Mouse (Mus musculus): ENCODE data around the gene Cacnb2. TPM values are rescaled to one million over a fixed set of nuclear protein-coding genes. Genes with fewer than 3 reads are reported as not detected.
"Not testable (repeated sequence)": the region's sequence is repeated elsewhere in the genome, so short reads cannot be mapped to it uniquely, and the experiment has no call there.

Cacnb2 gene
- polyA plus RNA-seq, 1 experiment from 2014 or later: 12.2 TPM

GRCm38 (mm10) chr2:14719119-14719718 is 116.3 kb downstream of the Cacnb2 start:
- H3K4me3 ChIP-seq: no peak overlapping the region
- no peaks in the 10 kb centered on the region; the same call in 1 of the 2 replicates for H3K4me1 ChIP-seq (replicated peaks)
- no peaks in the 10 kb centered on the region for H3K9me3 ChIP-seq (replicated peaks)
- no peak overlapping the region for H3K4me2 ChIP-seq
- no peak for ATAC-seq (replicated peaks; ENCODE audit: insufficient number of reproducible peaks, insufficient read depth, low FRiP score, low read depth)
- WGBS: 86% methylated on average over 9 of the region's 9 CpGs
- H3K27ac ChIP-seq: no peak overlapping the region
- H3K27me3 ChIP-seq: no peaks in the 10 kb centered on the region
- H3K36me3 ChIP-seq: no peaks in the 10 kb centered on the region; the same call in 1 of the 2 replicates
- H3K9ac ChIP-seq: no peak overlapping the region

GRCm38 (mm10) chr2:14725437-14725836 is 122.5 kb downstream of the Cacnb2 start:
- Histone ChIP-seq H3K4me2 (no peak overlapping the region), H3K27ac (no peak overlapping the region), H3K4me1 (replicated peaks) (no peaks in the 10 kb centered on the region; the same call in 1 of the 2 replicates), H3K27me3 (no peaks in the 10 kb centered on the region), H3K9ac (no peak overlapping the region), H3K36me3 (no peaks in the 10 kb centered on the region; the same call in 1 of the 2 replicates), H3K9me3 (replicated peaks) (no peaks in the 10 kb centered on the region), H3K4me3 (no peak overlapping the region)
- ATAC-seq (replicated peaks; ENCODE audit: insufficient number of reproducible peaks, insufficient read depth, low FRiP score, low read depth): no peak

DNA sequence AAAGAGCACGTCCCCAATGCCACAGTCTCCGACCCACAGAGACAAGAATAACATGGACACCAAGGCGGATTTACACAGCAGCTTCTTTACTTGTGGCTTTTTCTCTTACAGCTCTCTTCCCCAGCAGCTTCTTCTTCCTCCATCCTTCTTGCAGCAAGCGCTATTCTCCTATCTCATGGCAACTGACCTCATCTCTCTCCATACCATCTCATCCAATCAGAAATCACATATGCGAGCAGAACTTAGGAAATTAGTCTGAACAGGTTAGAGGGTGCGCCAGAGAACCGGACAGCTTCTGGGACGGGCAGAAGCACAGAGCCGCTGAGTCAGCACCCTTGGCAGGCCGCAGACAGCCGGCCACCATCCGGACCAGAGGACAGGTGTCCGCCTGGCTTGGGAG is 123.7 kb downstream of the Cacnb2 start:
- H3K36me3 ChIP-seq; H3K4me3 ChIP-seq; H3K27ac ChIP-seq; H3K4me2 ChIP-seq; H3K9me3 ChIP-seq (replicated peaks); ATAC-seq (replicated peaks; ENCODE audit: insufficient number of reproducible peaks, insufficient read depth, low FRiP score, low read depth); H3K4me1 ChIP-seq (replicated peaks); H3K9ac ChIP-seq; H3K27me3 ChIP-seq: not testable (repeated sequence)
- 93% methylated on average over 13 of the region's 13 CpGs for WGBS

DNA sequence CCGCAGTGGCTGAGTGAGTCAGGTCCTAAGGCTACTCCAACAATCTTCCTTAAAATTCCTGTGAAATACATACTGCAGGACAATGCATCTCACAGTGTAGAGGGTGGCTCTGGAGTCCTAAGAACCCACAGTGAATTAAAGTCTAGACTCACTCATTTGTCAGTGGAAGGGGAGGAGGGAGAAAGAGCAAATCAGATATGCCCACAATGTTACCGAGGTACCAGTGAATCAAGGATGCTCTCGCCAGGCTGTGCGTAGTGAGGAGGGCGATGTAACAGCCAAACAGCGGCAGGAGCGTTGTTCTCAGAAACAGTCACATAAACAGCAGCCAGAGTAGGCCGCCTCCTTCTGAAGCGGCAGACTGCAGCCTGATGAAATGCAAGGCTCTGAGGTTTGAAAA is 136.0 kb downstream of the Cacnb2 start:
- Histone ChIP-seq H3K27me3 (no peaks in the 10 kb centered on the region), H3K27ac (no peak overlapping the region), H3K4me3 (no peak overlapping the region), H3K4me1 (replicated peaks) (peaks cover 14% of the 10 kb centered on the region), H3K36me3 (no peaks in the 10 kb centered on the region), H3K9ac (no peak overlapping the region), H3K4me2 (no peak overlapping the region), H3K9me3 (replicated peaks) (no peaks in the 10 kb centered on the region)
- ATAC-seq (replicated peaks; ENCODE audit: insufficient number of reproducible peaks, insufficient read depth, low FRiP score, low read depth): no peak
- 58% methylated on average over 9 of the region's 9 CpGs for WGBS

GRCm38 (mm10) chr2:14739510-14739909 is 136.6 kb downstream of the Cacnb2 start:
- 73% methylated on average over 15 of the region's 15 CpGs for WGBS
- H3K36me3 ChIP-seq: no peaks in the 10 kb centered on the region
- no peak overlapping the region for H3K4me3 ChIP-seq
- H3K4me2 ChIP-seq: no peak overlapping the region
- H3K27me3 ChIP-seq: no peaks in the 10 kb centered on the region
- H3K4me1 ChIP-seq (replicated peaks): peaks cover 18% of the 10 kb centered on the region
- H3K27ac ChIP-seq: no peak overlapping the region
- ATAC-seq (replicated peaks; ENCODE audit: insufficient number of reproducible peaks, insufficient read depth, low FRiP score, low read depth): no peak
- H3K9ac ChIP-seq: no peak overlapping the region
- H3K9me3 ChIP-seq (replicated peaks): no peaks in the 10 kb centered on the region

DNA sequence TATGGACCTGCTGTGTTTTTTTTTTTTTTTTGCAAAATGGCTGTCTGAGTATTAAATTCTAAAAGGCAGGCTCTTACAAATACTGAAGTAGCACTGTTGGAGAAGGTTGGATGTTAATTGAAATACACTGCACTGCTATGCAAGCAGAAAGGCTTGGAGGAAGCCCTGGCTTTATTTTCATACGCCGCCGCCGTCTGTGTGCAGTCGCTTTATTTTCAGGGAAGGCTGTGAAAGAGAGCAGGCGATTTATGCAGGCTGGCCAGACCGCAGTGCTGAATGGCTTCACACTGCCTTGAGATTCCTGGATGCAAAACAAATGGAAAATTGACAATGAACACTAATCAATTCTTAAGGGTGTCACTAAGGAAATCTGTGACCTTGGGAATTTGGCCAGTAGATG is 137.5 kb downstream of the Cacnb2 start:
- H3K9ac ChIP-seq: no peak overlapping the region
- H3K4me1 ChIP-seq (replicated peaks): peaks cover 18% of the 10 kb centered on the region
- no peak overlapping the region for H3K4me3 ChIP-seq
- ATAC-seq (replicated peaks; ENCODE audit: insufficient number of reproducible peaks, insufficient read depth, low FRiP score, low read depth): no peak
- H3K9me3 ChIP-seq (replicated peaks): no peaks in the 10 kb centered on the region
- no peaks in the 10 kb centered on the region for H3K36me3 ChIP-seq
- H3K4me2 ChIP-seq: no peak overlapping the region
- no peaks in the 10 kb centered on the region for H3K27me3 ChIP-seq
- peak overlapping the region; percentile 27; the same call in 1 of the 2 replicates for H3K27ac ChIP-seq
- 49% methylated on average over 7 of the region's 7 CpGs for WGBS

DNA sequence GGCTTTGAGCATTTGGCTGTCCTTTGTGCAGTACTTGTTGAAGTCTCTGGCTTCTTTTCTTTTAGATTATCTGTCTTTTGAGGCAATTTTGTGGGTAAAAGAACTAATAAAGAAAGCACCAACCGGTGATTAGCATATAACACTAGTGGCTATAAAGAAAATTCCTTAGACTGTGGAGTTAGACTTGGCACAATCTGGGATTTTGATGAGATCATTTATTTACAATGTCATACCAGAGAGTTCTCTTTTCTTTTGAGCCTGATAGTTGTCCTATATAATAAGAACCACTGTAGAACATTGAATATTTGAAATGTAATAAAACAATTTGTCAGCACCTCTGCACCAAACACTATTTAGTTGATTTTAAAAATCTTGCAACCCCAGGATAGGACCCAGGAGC is 141.9 kb downstream of the Cacnb2 start:
- Histone ChIP-seq H3K27me3 (no peaks in the 10 kb centered on the region), H3K9me3 (replicated peaks) (no peaks in the 10 kb centered on the region), H3K27ac (no peak overlapping the region), H3K4me3 (no peak overlapping the region), H3K36me3 (no peaks in the 10 kb centered on the region), H3K4me2 (no peak overlapping the region), H3K9ac (no peak overlapping the region), H3K4me1 (replicated peaks) (peaks cover 12% of the 10 kb centered on the region)
- ATAC-seq (replicated peaks; ENCODE audit: insufficient number of reproducible peaks, insufficient read depth, low FRiP score, low read depth): no peak
- WGBS: 77% methylated on average over 1 of the region's 1 CpGs

DNA sequence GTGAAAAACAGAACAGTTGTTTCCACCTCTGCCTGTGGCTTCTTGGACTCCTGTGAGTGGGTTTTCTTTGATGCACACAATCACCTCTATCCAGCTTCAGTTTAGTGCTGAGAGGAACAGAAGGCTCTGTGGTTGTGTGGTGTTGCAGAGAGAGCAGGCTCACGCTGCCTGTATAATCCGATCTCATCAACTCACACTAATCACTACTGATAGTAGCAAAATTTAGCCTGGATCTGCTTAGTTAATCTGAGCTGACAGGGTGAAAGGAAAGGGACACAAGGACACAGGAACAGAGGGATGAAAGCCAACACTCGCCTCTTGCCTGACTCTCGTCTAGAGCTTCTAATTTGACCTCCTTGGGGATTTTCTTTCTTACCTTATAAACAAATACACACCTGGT is 160.0 kb downstream of the Cacnb2 start:
- Histone ChIP-seq H3K9me3 (replicated peaks) (no peaks in the 10 kb centered on the region), H3K36me3 (no peaks in the 10 kb centered on the region), H3K9ac (no peak overlapping the region), H3K4me1 (replicated peaks) (peaks cover 19% of the 10 kb centered on the region), H3K4me3 (no peak overlapping the region), H3K27me3 (no peaks in the 10 kb centered on the region), H3K4me2 (no peak overlapping the region), H3K27ac (peak overlapping the region; percentile 31; the same call in 1 of the 2 replicates)
- no peak for ATAC-seq (replicated peaks; ENCODE audit: insufficient number of reproducible peaks, insufficient read depth, low FRiP score, low read depth)
- WGBS: 44% methylated on average over 4 of the region's 4 CpGs

DNA sequence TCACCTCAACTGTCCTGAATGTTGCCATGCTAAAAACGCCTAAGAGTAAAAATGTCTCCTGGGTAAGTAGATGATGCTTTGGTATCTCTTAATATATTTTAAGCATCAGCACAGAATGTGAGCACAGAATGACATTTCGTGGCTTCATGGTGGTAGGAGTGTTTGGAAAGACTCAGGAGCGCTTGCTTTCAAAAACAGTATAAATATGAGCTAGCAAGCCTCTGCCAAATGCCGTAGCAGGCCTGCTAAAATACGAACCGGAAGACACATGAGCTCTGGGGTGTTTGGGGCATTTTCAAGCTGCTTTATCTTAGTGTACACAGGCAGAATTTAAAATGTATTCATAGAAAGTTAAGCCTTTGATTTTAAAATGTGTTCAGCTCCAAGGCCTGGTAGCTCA is 161.0 kb downstream of the Cacnb2 start:
- Histone ChIP-seq H3K27ac (no peak overlapping the region), H3K4me2 (no peak overlapping the region), H3K27me3 (no peaks in the 10 kb centered on the region)

GRCm38 (mm10) chr2:14769448-14769847 is 166.6 kb downstream of the Cacnb2 start:
- Histone ChIP-seq H3K36me3 (no peaks in the 10 kb centered on the region), H3K4me2 (no peak overlapping the region), H3K27me3 (no peaks in the 10 kb centered on the region), H3K9ac (no peak overlapping the region), H3K4me3 (no peak overlapping the region), H3K4me1 (replicated peaks) (peaks cover 5% of the 10 kb centered on the region), H3K27ac (no peak overlapping the region), H3K9me3 (replicated peaks) (no peaks in the 10 kb centered on the region)
- no peak for ATAC-seq (replicated peaks; ENCODE audit: insufficient number of reproducible peaks, insufficient read depth, low FRiP score, low read depth)
- 88% methylated on average over 1 of the region's 1 CpGs for WGBS

More for the DNA sequence above, 161.0 kb downstream of the Cacnb2 start:
- Histone ChIP-seq H3K9ac (no peak overlapping the region), H3K4me1 (replicated peaks) (peaks cover 19% of the 10 kb centered on the region), H3K9me3 (replicated peaks) (no peaks in the 10 kb centered on the region), H3K36me3 (no peaks in the 10 kb centered on the region), H3K4me3 (no peak overlapping the region)
- ATAC-seq (replicated peaks; ENCODE audit: insufficient number of reproducible peaks, insufficient read depth, low FRiP score, low read depth): no peak
- WGBS: 71% methylated on average over 6 of the region's 6 CpGs

- no peak overlapping the region for H3K4me3 ChIP-seq
- H3K9me3 ChIP-seq (replicated peaks): no peaks in the 10 kb centered on the region
- H3K4me2 ChIP-seq: no peak overlapping the region
- no peak for ATAC-seq (replicated peaks; ENCODE audit: insufficient number of reproducible peaks, insufficient read depth, low FRiP score, low read depth)
- no peak overlapping the region for H3K27ac ChIP-seq
- 72% methylated on average over 4 of the region's 4 CpGs for WGBS
- H3K27me3 ChIP-seq: no peaks in the 10 kb centered on the region
- no peaks in the 10 kb centered on the region for H3K36me3 ChIP-seq
- 0 out of 2 replicates have a peak, but pooled peaks cover 3% of the 10 kb centered on the region for H3K4me1 ChIP-seq (replicated peaks)
- no peak overlapping the region for H3K9ac ChIP-seq
Measured at GRCm38 (mm10) chr2:14770635-14771034, 167.7 kb downstream of the Cacnb2 start.

- no peaks in the 10 kb centered on the region for H3K36me3 ChIP-seq
- no peaks in the 10 kb centered on the region for H3K27me3 ChIP-seq
- no peaks in the 10 kb centered on the region for H3K9me3 ChIP-seq (replicated peaks)
- no peak overlapping the region for H3K4me3 ChIP-seq
- H3K4me1 ChIP-seq (replicated peaks): no peaks in the 10 kb centered on the region
- ATAC-seq (replicated peaks; ENCODE audit: insufficient number of reproducible peaks, insufficient read depth, low FRiP score, low read depth): no peak
- no peak overlapping the region for H3K4me2 ChIP-seq
- H3K9ac ChIP-seq: no peak overlapping the region
- H3K27ac ChIP-seq: no peak overlapping the region
- 40% methylated on average over 1 of the region's 1 CpGs for WGBS
Measured at GRCm38 (mm10) chr2:14774375-14774774, 171.5 kb downstream of the Cacnb2 start.

Measured in heart, embryonic 15.5 days (tissue).